In genomic region chr5:131279286-131279685, GRCm38 (mm10) we compare ENCODE assay signal across 18 mouse cellular contexts.
"Had no signal": no experiment of that assay in that cellular context is flagged by ENCODE, and none has a peak within 500 bp of the region (broad histone marks: within the 10 kb centered on the region; RNA-seq: fewer than 3 reads in every experiment).

No protein-coding gene starts in this region.

- H3K9me3 ChIP-seq: midbrain, embryonic 10.5 days; neural tube, embryonic 12.5 days; stomach, embryonic 15.5 days had no signal

- ATAC-seq: lung, postnatal 0 days had no signal

- H3K36me3 ChIP-seq: liver, embryonic 15.5 days; midbrain, embryonic 10.5 days; neural tube, embryonic 12.5 days; stomach, embryonic 15.5 days had no signal

- H3K4me1 ChIP-seq: liver, embryonic 15.5 days; midbrain, embryonic 10.5 days; neural tube, embryonic 12.5 days; stomach, embryonic 15.5 days had no signal

- H3K4me2 ChIP-seq: liver, embryonic 11.5 days; liver, embryonic 15.5 days; neural tube, embryonic 12.5 days; stomach, embryonic 15.5 days had no signal

- H3K4me3 ChIP-seq: liver, embryonic 15.5 days; midbrain, embryonic 10.5 days; myocyte; neural tube, embryonic 12.5 days; stomach, embryonic 15.5 days had no signal

- DNase-seq: kidney, adult 9 months; kidney, postnatal 36 days; left cerebral cortex, postnatal 4 days; lung, adult 2 months; lung, postnatal 4 days; midbrain, embryonic 14.5 days; retina, postnatal 1 day; right cerebral cortex, postnatal 4 days; thymus, adult 2 months; thymus, postnatal 25 days had no signal

- H3K27me3 ChIP-seq: liver, embryonic 15.5 days; neural tube, embryonic 12.5 days; stomach, embryonic 15.5 days had no signal

- H3K9ac ChIP-seq: liver, embryonic 15.5 days; neural tube, embryonic 12.5 days; stomach, embryonic 15.5 days had no signal

- H3K27ac ChIP-seq: kidney, postnatal 0 days; liver, embryonic 15.5 days; midbrain, embryonic 10.5 days; neural tube, embryonic 12.5 days; stomach, embryonic 15.5 days had no signal
